Mouse (Mus musculus) intestine, embryonic 14.5 days (tissue): ENCODE results near the gene Ebi3. TPM values are rescaled to one million over a fixed set of nuclear protein-coding genes. Genes with fewer than 3 reads are reported as not detected.

Experiments
- ATAC-seq: fragments of 200-750 bp; cut with Nextera tagmentation; replicated peaks from 2 replicates; pipeline ENCODE4 v1.8.0; 2017; ENCODE audit warnings: low read depth, moderate number of reproducible peaks, moderate TSS enrichment, moderate library complexity; ENCODE audit not compliant: low FRiP score, low TSS enrichment
- DNase-seq: peaks from one replicate; pipeline ENCODE4 v3.0.0-alpha.2; 2018; ENCODE audit warnings: low spot score
- H3K27ac ChIP-seq: fragments of 300-500 bp; sonication (generic); 2 replicates; pipeline ENCODE4 v1.5.1; 2014; ENCODE audit warnings: low read depth, mild to moderate bottlenecking, control low read depth
- H3K27me3 ChIP-seq: fragments of 300-500 bp; sonication (generic); replicated peaks from 2 replicates; pipeline ENCODE4 v1.6.1; 2014; ENCODE audit warnings: low read length, control low read depth; ENCODE audit not compliant: control insufficient read depth, insufficient read depth
- H3K36me3 ChIP-seq: fragments of 300-500 bp; sonication (generic); 2 replicates; pipeline ENCODE4 v1.6.1; 2014; ENCODE audit warnings: low read length, control low read depth; ENCODE audit not compliant: control insufficient read depth, insufficient read depth
- H3K4me1 ChIP-seq: fragments of 300-500 bp; sonication (generic); replicated peaks from 2 replicates; pipeline ENCODE4 v1.6.1; 2014; ENCODE audit warnings: low read length, control low read depth, mixed read lengths; ENCODE audit not compliant: control insufficient read depth, insufficient read depth
- H3K4me2 ChIP-seq: fragments of 300-500 bp; sonication (generic); 2 replicates; pipeline ENCODE4 v1.6.1; 2014; ENCODE audit warnings: low read length
- H3K4me3 ChIP-seq: fragments of 300-500 bp; sonication (generic); 2 replicates; pipeline ENCODE4 v1.5.1; 2014; ENCODE audit warnings: low read depth, low read length, control low read depth, mixed read lengths
- H3K9ac ChIP-seq: fragments of 300-500 bp; sonication (generic); 2 replicates; pipeline ENCODE4 v1.6.1; 2014; ENCODE audit warnings: mild to moderate bottlenecking, low read length
- H3K9me3 ChIP-seq: fragments of 300-500 bp; sonication (generic); 2 replicates; pipeline ENCODE4 v1.6.1; 2016; ENCODE audit warnings: low read length, control low read depth; ENCODE audit not compliant: control insufficient read depth
- WGBS: fragments of 180-500 bp; shearing (Covaris S2); extraction: QIAGEN DNeasy Blood & Tissue Kit; methylation state at CpG from one replicate; pipeline ENCODE4 v1.1.7; 2014; 5-methylcytosine and 5-hydroxymethylcytosine counted together
- polyA plus RNA-seq: library from polyadenylated mRNA; unstranded; fragments of >200 nt; fragmentation: Nextera tagmentation; extraction: Ambion mirVana; gene quantifications from 2 replicates; pipeline ENCODE4 v1.2.1, GENCODE M21; 2014

Ebi3 gene
- polyA plus RNA-seq, 1 experiment from 2014 or later: 2.5 TPM

- WGBS: 37% methylated on average over 22 of the region's 22 CpGs
- H3K27ac ChIP-seq: no peak overlapping the region
- H3K27me3 ChIP-seq: peaks cover 10% of the 10 kb centered on the region; the same call in 1 of the 2 replicates
- H3K4me1 ChIP-seq: peaks cover 13% of the 10 kb centered on the region; the same call in 1 of the 2 replicates
- peaks cover 16% of the 10 kb centered on the region for H3K36me3 ChIP-seq
- peak overlapping the region; percentile 68 for H3K4me2 ChIP-seq
- no peak for DNase-seq
- H3K9me3 ChIP-seq: no peaks in the 10 kb centered on the region
- H3K9ac ChIP-seq: peak overlapping the region; percentile 41
- no peak overlapping the region for H3K4me3 ChIP-seq
- no peak for ATAC-seq
Observed at GRCm38 (mm10) chr17:55971453-55971852, 19.0 kb downstream of the Ebi3 start.

- Histone ChIP-seq H3K4me3 (no peak overlapping the region), H3K27me3 (no peaks in the 10 kb centered on the region), H3K4me1 (peaks cover 10% of the 10 kb centered on the region; the same call in 1 of the 2 replicates), H3K9me3 (no peaks in the 10 kb centered on the region), H3K36me3 (no peaks in the 10 kb centered on the region), H3K27ac (no peak overlapping the region), H3K4me2 (peak overlapping the region; percentile 23; the same call in 1 of the 2 replicates), H3K9ac (no peak overlapping the region)
- peak; percentile 84 for ATAC-seq
- peak; percentile 90 for DNase-seq
- 15% methylated on average over 13 of the region's 13 CpGs for WGBS
Observed at GRCm38 (mm10) chr17:55976255-55976862, 23.9 kb downstream of the Ebi3 start.

GRCm38 (mm10) chr17:55977301-55977700 is 24.9 kb downstream of the Ebi3 start:
- Histone ChIP-seq H3K4me3 (no peak overlapping the region), H3K4me1 (peaks cover 8% of the 10 kb centered on the region; the same call in 1 of the 2 replicates), H3K27ac (no peak overlapping the region), H3K27me3 (no peaks in the 10 kb centered on the region), H3K4me2 (no peak overlapping the region), H3K9ac (no peak overlapping the region), H3K9me3 (no peaks in the 10 kb centered on the region), H3K36me3 (no peaks in the 10 kb centered on the region)
- ATAC-seq (no peak), DNase-seq (no peak)
- WGBS: 32% methylated on average over 3 of the region's 3 CpGs

GRCm38 (mm10) chr17:55986030-55986961 is 33.9 kb downstream of the Ebi3 start, which contains the start of gene Fsd1:
Gene Fsd1 (plus strand): TSS chr17:55986509.
- H3K9me3 ChIP-seq: no peaks in the 10 kb centered on the region
- 9% methylated on average over 35 of the region's 35 CpGs for WGBS
- H3K4me1 ChIP-seq: peaks cover 6% of the 10 kb centered on the region; the same call in 1 of the 2 replicates
- peak within 1 kb of the TSS; percentile 51 for H3K4me3 ChIP-seq
- no peak within 1 kb of the TSS for H3K27ac ChIP-seq
- DNase-seq (peak; percentile 76), ATAC-seq (peak; percentile 44; the same call in 1 of the 2 replicates)
- H3K4me2 ChIP-seq: peak within 1 kb of the TSS; percentile 76
- H3K9ac ChIP-seq: peak within 1 kb of the TSS; percentile 38; the same call in 1 of the 2 replicates
- no peaks in the 10 kb centered on the region for H3K36me3 ChIP-seq
- no peaks in the 10 kb centered on the region for H3K27me3 ChIP-seq

- H3K9me3 ChIP-seq: no peaks in the 10 kb centered on the region
- H3K4me3 ChIP-seq: no peak overlapping the region
- no peaks in the 10 kb centered on the region for H3K27me3 ChIP-seq
- no peak overlapping the region for H3K9ac ChIP-seq
- H3K36me3 ChIP-seq: no peaks in the 10 kb centered on the region
- no peak overlapping the region for H3K4me2 ChIP-seq
- peaks cover 6% of the 10 kb centered on the region; the same call in 1 of the 2 replicates for H3K4me1 ChIP-seq
- ATAC-seq: peak; percentile 41
- DNase-seq: no peak
- H3K27ac ChIP-seq: no peak overlapping the region
- 81% methylated on average over 8 of the region's 8 CpGs for WGBS
Observed at GRCm38 (mm10) chr17:55990278-55990898, 37.9 kb downstream of the Ebi3 start.

GRCm38 (mm10) chr17:55996007-55996406 is 43.6 kb downstream of the Ebi3 start:
- DNase-seq (no peak), ATAC-seq (no peak)
- 82% methylated on average over 15 of the region's 15 CpGs for WGBS
- Histone ChIP-seq H3K27me3 (peaks cover 7% of the 10 kb centered on the region; the same call in 1 of the 2 replicates), H3K9me3 (no peaks in the 10 kb centered on the region), H3K4me1 (no peaks in the 10 kb centered on the region), H3K4me2 (no peak overlapping the region), H3K4me3 (no peak overlapping the region), H3K27ac (no peak overlapping the region), H3K9ac (no peak overlapping the region), H3K36me3 (no peaks in the 10 kb centered on the region)

GRCm38 (mm10) chr17:55999794-56000499 is 47.5 kb downstream of the Ebi3 start:
- Histone ChIP-seq H3K27me3 (peaks cover 8% of the 10 kb centered on the region; the same call in 1 of the 2 replicates), H3K4me2 (peak overlapping the region; percentile 11), H3K9me3 (no peaks in the 10 kb centered on the region), H3K9ac (no peak overlapping the region), H3K36me3 (no peaks in the 10 kb centered on the region), H3K4me3 (no peak overlapping the region), H3K4me1 (no peaks in the 10 kb centered on the region), H3K27ac (no peak overlapping the region)
- WGBS: 10% methylated on average over 30 of the region's 30 CpGs
- no peak for DNase-seq
- ATAC-seq: peak; percentile 26; the same call in 1 of the 2 replicates

GRCm38 (mm10) chr17:56003000-56003399 is 50.6 kb downstream of the Ebi3 start:
- ATAC-seq (no peak), DNase-seq (no peak)
- Histone ChIP-seq H3K4me2 (no peak overlapping the region), H3K36me3 (no peaks in the 10 kb centered on the region), H3K27ac (no peak overlapping the region), H3K27me3 (peaks cover 8% of the 10 kb centered on the region; the same call in 1 of the 2 replicates), H3K9ac (no peak overlapping the region), H3K4me3 (no peak overlapping the region), H3K9me3 (no peaks in the 10 kb centered on the region), H3K4me1 (peaks cover 10% of the 10 kb centered on the region; the same call in 1 of the 2 replicates)
- WGBS: 84% methylated on average over 3 of the region's 3 CpGs
